Mouse (Mus musculus) CD4-positive naive resting alpha-beta T cell, adult 57 days (primary cell): Measurements from ENCODE around the gene Pon3. TPM values are rescaled to one million over a fixed set of nuclear protein-coding genes. Genes with fewer than 3 reads are reported as not detected.

Experiments
- total RNA-seq: library from RNA; stranded (reverse); gene quantifications from one replicate; pipeline ENCODE4 v1.2.4, GENCODE M21; 2023

The Pon3 gene
- 0.77 TPM for total RNA-seq

GRCm38 (mm10) chr6:5255722-5256451 is at the start of gene Pon3:
Pon3 (minus strand) TSS chr6:5256286.

GRCm38 (mm10) chr6:5298092-5298554 is 42.0 kb upstream of the Pon3 start, which contains the start of gene Pon2:
Pon2 (minus strand) TSS chr6:5298455.

GRCm38 (mm10) chr6:5193693-5194092 is 62.4 kb downstream of the Pon3 start, which contains the start of gene Pon1:
Pon1 (minus strand) TSS chr6:5193946.

Other genes starting within 250 kb of the Pon3 start
- gene Pon1, start 62.3 kb downstream of the Pon3 start, total RNA-seq, result not detected
- gene Pon2, start 42.2 kb upstream of the Pon3 start, total RNA-seq, result 29.1 TPM
- not detected for gene Asb4, start 127.1 kb upstream of the Pon3 start, total RNA-seq
- not detected for gene Pdk4, start 240.0 kb upstream of the Pon3 start, total RNA-seq